Mouse (Mus musculus): ENCODE measurements around the gene Otud7a.

DNA sequence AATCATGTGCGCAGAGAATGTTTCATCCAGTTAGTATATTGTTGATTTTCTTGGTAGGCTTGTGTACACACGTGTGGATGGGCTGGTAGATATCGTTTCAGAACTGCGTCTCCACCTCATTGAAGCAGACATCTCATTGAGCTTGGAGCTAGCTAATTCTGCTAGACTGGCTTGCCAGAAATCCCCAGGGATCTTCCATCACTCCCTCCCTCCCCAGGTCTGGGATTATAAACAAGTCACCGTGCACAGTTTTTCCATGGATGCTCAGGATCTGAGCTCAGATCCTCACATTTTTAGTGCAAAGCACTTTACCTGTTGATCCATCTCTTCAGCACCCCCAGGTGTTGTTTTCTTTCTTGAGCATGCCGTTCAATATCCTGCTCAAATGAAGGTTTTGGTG lies 22.2 kb downstream of the Otud7a start:
- TF ChIP-seq MAX (IDR thresholded peaks at IDR 0.05; ENCODE audit: low read length), result no peak
- TF ChIP-seq CTCF (IDR thresholded peaks at IDR 0.05 in 2 of 3, conservative IDR thresholded peaks at IDR 0.05 in 1 of 3; ENCODE audit: control insufficient read depth in 1 of 3, insufficient read depth in 1 of 3, low read depth in 2 of 3, low read length in 3 of 3, poor library complexity in 1 of 3, severe bottlenecking in 1 of 3), result no peak
- no peak for TF ChIP-seq POLR2AphosphoS5 (IDR thresholded peaks at IDR 0.05; ENCODE audit: borderline replicate concordance, low read depth, low read length)
- TF ChIP-seq BHLHE40 (IDR thresholded peaks at IDR 0.05; ENCODE audit: borderline replicate concordance, low read depth, low read length), result no peak
- TF ChIP-seq HCFC1 (IDR thresholded peaks at IDR 0.05; ENCODE audit: low read depth, low read length), result no peak
- no peak for TF ChIP-seq TAL1 (IDR thresholded peaks at IDR 0.05; ENCODE audit: low read length)
- TF ChIP-seq CHD2 (IDR thresholded peaks at IDR 0.05; ENCODE audit: low read length), result no peak
